Mouse (Mus musculus): ENCODE measurements around the gene Rbm43. TPM values are rescaled to one million over a fixed set of nuclear protein-coding genes. Genes with fewer than 3 reads are reported as not detected.
A peak's percentile ranks its signal among the peaks of the same experiment; 100 is the strongest.

Gene Rbm43
- 7.2 and 8.6 TPM in 2 replicates for polyA plus RNA-seq (2014; fragmentation: Nextera tagmentation; extraction: Ambion mirVana)

- DNase-seq (ENCODE audit: low spot score) (peak; percentile 82), ATAC-seq (replicated peaks; ENCODE audit: low FRiP score) (peak; percentile 84)
- 1% methylated on average over 48 of the region's 48 CpGs for WGBS
- no peaks in the 10 kb centered on the region; the same call in 1 of the 2 replicates for H3K27me3 ChIP-seq (ENCODE audit: control insufficient read depth, insufficient read depth, low read length)
- no peaks in the 10 kb centered on the region for H3K9me3 ChIP-seq (ENCODE audit: control insufficient read depth, low read length)
- H3K4me1 ChIP-seq (replicated peaks; ENCODE audit: control insufficient read depth, insufficient read depth, low read length) = no peaks in the 10 kb centered on the region
- peak within 1 kb of the TSS; percentile 44 for H3K4me3 ChIP-seq (ENCODE audit: low read depth, low read length)
- no peak within 1 kb of the TSS for H3K27ac ChIP-seq (ENCODE audit: low read depth, low read length)
- H3K9ac ChIP-seq (ENCODE audit: low read length) = peak within 1 kb of the TSS; percentile 67
- no peaks in the 10 kb centered on the region for H3K36me3 ChIP-seq (ENCODE audit: control insufficient read depth, insufficient read depth, low read length)
- H3K4me2 ChIP-seq (ENCODE audit: low read depth, low read length, severe bottlenecking) = peak within 1 kb of the TSS; percentile 89
Observed at GRCm38 (mm10) chr2:51934574-51935334, at the start of gene Rbm43. TSS of gene Rbm43 (minus strand) at chr2:51935163.

- H3K9me3 ChIP-seq (ENCODE audit: control insufficient read depth, low read length) = no peaks in the 10 kb centered on the region
- no peaks in the 10 kb centered on the region for H3K27me3 ChIP-seq (ENCODE audit: control insufficient read depth, insufficient read depth, low read length)
- no peak for ATAC-seq (replicated peaks; ENCODE audit: low FRiP score)
- H3K4me2 ChIP-seq (ENCODE audit: low read depth, low read length, severe bottlenecking) = no peak overlapping the region
- H3K9ac ChIP-seq (ENCODE audit: low read length) = no peak overlapping the region
- DNase-seq (ENCODE audit: low spot score) = no peak
- 79% methylated on average over 13 of the region's 13 CpGs for WGBS
- no peaks in the 10 kb centered on the region for H3K36me3 ChIP-seq (ENCODE audit: control insufficient read depth, insufficient read depth, low read length)
- no peaks in the 10 kb centered on the region for H3K4me1 ChIP-seq (replicated peaks; ENCODE audit: control insufficient read depth, insufficient read depth, low read length)
- H3K27ac ChIP-seq (ENCODE audit: low read depth, low read length) = no peak overlapping the region
- H3K4me3 ChIP-seq (ENCODE audit: low read depth, low read length) = no peak overlapping the region
Observed at GRCm38 (mm10) chr2:51982288-51982687, 47.3 kb upstream of the Rbm43 start.

- no peaks in the 10 kb centered on the region for H3K27me3 ChIP-seq (ENCODE audit: control insufficient read depth, insufficient read depth, low read length)
- no peak overlapping the region for H3K4me3 ChIP-seq (ENCODE audit: low read depth, low read length)
- H3K4me2 ChIP-seq (ENCODE audit: low read depth, low read length, severe bottlenecking) = no peak overlapping the region
- ATAC-seq (replicated peaks; ENCODE audit: low FRiP score) (no peak), DNase-seq (ENCODE audit: low spot score) (no peak)
- H3K9me3 ChIP-seq (ENCODE audit: control insufficient read depth, low read length) = no peaks in the 10 kb centered on the region
- no peak overlapping the region for H3K9ac ChIP-seq (ENCODE audit: low read length)
- no peak overlapping the region for H3K27ac ChIP-seq (ENCODE audit: low read depth, low read length)
- H3K36me3 ChIP-seq (ENCODE audit: control insufficient read depth, insufficient read depth, low read length) = no peaks in the 10 kb centered on the region
- 79% methylated on average over 11 of the region's 11 CpGs for WGBS
- no peaks in the 10 kb centered on the region for H3K4me1 ChIP-seq (replicated peaks; ENCODE audit: control insufficient read depth, insufficient read depth, low read length)
Observed at GRCm38 (mm10) chr2:51981630-51982029, 46.7 kb upstream of the Rbm43 start.

GRCm38 (mm10) chr2:51973410-51973968 is 38.5 kb upstream of the Rbm43 start, which contains the start of gene Nmi:
TSS of gene Nmi (minus strand) at chr2:51973494.
- H3K4me1 ChIP-seq (replicated peaks; ENCODE audit: control insufficient read depth, insufficient read depth, low read length) = no peaks in the 10 kb centered on the region
- no peaks in the 10 kb centered on the region for H3K9me3 ChIP-seq (ENCODE audit: control insufficient read depth, low read length)
- ATAC-seq (replicated peaks; ENCODE audit: low FRiP score) (no peak), DNase-seq (ENCODE audit: low spot score) (no peak)
- H3K27me3 ChIP-seq (ENCODE audit: control insufficient read depth, insufficient read depth, low read length) = no peaks in the 10 kb centered on the region
- no peaks in the 10 kb centered on the region for H3K36me3 ChIP-seq (ENCODE audit: control insufficient read depth, insufficient read depth, low read length)
- no peak within 1 kb of the TSS for H3K27ac ChIP-seq (ENCODE audit: low read depth, low read length)
- peak within 1 kb of the TSS; percentile 56 for H3K4me3 ChIP-seq (ENCODE audit: low read depth, low read length)
- H3K4me2 ChIP-seq (ENCODE audit: low read depth, low read length, severe bottlenecking) = peak within 1 kb of the TSS; percentile 71
- 79% methylated on average over 9 of the region's 9 CpGs for WGBS
- H3K9ac ChIP-seq (ENCODE audit: low read length) = peak within 1 kb of the TSS; percentile 75

GRCm38 (mm10) chr2:51972641-51973409 is 37.9 kb upstream of the Rbm43 start:
- Histone ChIP-seq H3K4me2 (ENCODE audit: low read depth, low read length, severe bottlenecking) (peak overlapping the region; percentile 71), H3K27me3 (ENCODE audit: control insufficient read depth, insufficient read depth, low read length) (no peaks in the 10 kb centered on the region), H3K9ac (ENCODE audit: low read length) (peak overlapping the region; percentile 75), H3K9me3 (ENCODE audit: control insufficient read depth, low read length) (no peaks in the 10 kb centered on the region), H3K4me1 (replicated peaks; ENCODE audit: control insufficient read depth, insufficient read depth, low read length) (no peaks in the 10 kb centered on the region), H3K36me3 (ENCODE audit: control insufficient read depth, insufficient read depth, low read length) (no peaks in the 10 kb centered on the region), H3K4me3 (ENCODE audit: low read depth, low read length) (peak overlapping the region; percentile 56), H3K27ac (ENCODE audit: low read depth, low read length) (no peak overlapping the region)
- DNase-seq (ENCODE audit: low spot score) (peak; percentile 74), ATAC-seq (replicated peaks; ENCODE audit: low FRiP score) (peak; percentile 86)
- 4% methylated on average over 40 of the region's 40 CpGs for WGBS

- H3K4me1 ChIP-seq (replicated peaks; ENCODE audit: control insufficient read depth, insufficient read depth, low read length) = no peaks in the 10 kb centered on the region
- WGBS = 67% methylated on average over 5 of the region's 5 CpGs
- no peak overlapping the region for H3K27ac ChIP-seq (ENCODE audit: low read depth, low read length)
- peak overlapping the region; percentile 71; the same call in 1 of the 2 replicates for H3K4me2 ChIP-seq (ENCODE audit: low read depth, low read length, severe bottlenecking)
- no peak overlapping the region; the same call in 1 of the 2 replicates for H3K9ac ChIP-seq (ENCODE audit: low read length)
- H3K27me3 ChIP-seq (ENCODE audit: control insufficient read depth, insufficient read depth, low read length) = no peaks in the 10 kb centered on the region
- H3K36me3 ChIP-seq (ENCODE audit: control insufficient read depth, insufficient read depth, low read length) = no peaks in the 10 kb centered on the region
- H3K4me3 ChIP-seq (ENCODE audit: low read depth, low read length) = peak overlapping the region; percentile 56; the same call in 1 of the 2 replicates
- no peak for DNase-seq (ENCODE audit: low spot score)
- ATAC-seq (replicated peaks; ENCODE audit: low FRiP score) = peak; percentile 59; the same call in 1 of the 2 replicates
- no peaks in the 10 kb centered on the region for H3K9me3 ChIP-seq (ENCODE audit: control insufficient read depth, low read length)
Observed at GRCm38 (mm10) chr2:51972142-51972541, 37.2 kb upstream of the Rbm43 start.

GRCm38 (mm10) chr2:51970897-51971296 is 35.9 kb upstream of the Rbm43 start:
- H3K9me3 ChIP-seq (ENCODE audit: control insufficient read depth, low read length) = no peaks in the 10 kb centered on the region
- H3K9ac ChIP-seq (ENCODE audit: low read length) = no peak overlapping the region
- H3K27ac ChIP-seq (ENCODE audit: low read depth, low read length) = no peak overlapping the region
- no peak overlapping the region for H3K4me2 ChIP-seq (ENCODE audit: low read depth, low read length, severe bottlenecking)
- H3K27me3 ChIP-seq (ENCODE audit: control insufficient read depth, insufficient read depth, low read length) = no peaks in the 10 kb centered on the region
- H3K4me1 ChIP-seq (replicated peaks; ENCODE audit: control insufficient read depth, insufficient read depth, low read length) = no peaks in the 10 kb centered on the region
- DNase-seq (ENCODE audit: low spot score) = no peak
- no peak overlapping the region for H3K4me3 ChIP-seq (ENCODE audit: low read depth, low read length)
- no peak for ATAC-seq (replicated peaks; ENCODE audit: low FRiP score)
- no peaks in the 10 kb centered on the region for H3K36me3 ChIP-seq (ENCODE audit: control insufficient read depth, insufficient read depth, low read length)
- 96% methylated on average over 4 of the region's 4 CpGs for WGBS

- 85% methylated on average over 3 of the region's 3 CpGs for WGBS
- Histone ChIP-seq H3K9ac (ENCODE audit: low read length) (no peak overlapping the region), H3K4me3 (ENCODE audit: low read depth, low read length) (no peak overlapping the region), H3K36me3 (ENCODE audit: control insufficient read depth, insufficient read depth, low read length) (no peaks in the 10 kb centered on the region), H3K4me2 (ENCODE audit: low read depth, low read length, severe bottlenecking) (no peak overlapping the region), H3K9me3 (ENCODE audit: control insufficient read depth, low read length) (no peaks in the 10 kb centered on the region), H3K27ac (ENCODE audit: low read depth, low read length) (no peak overlapping the region), H3K4me1 (replicated peaks; ENCODE audit: control insufficient read depth, insufficient read depth, low read length) (no peaks in the 10 kb centered on the region), H3K27me3 (ENCODE audit: control insufficient read depth, insufficient read depth, low read length) (no peaks in the 10 kb centered on the region)
- DNase-seq (ENCODE audit: low spot score) = no peak
- no peak for ATAC-seq (replicated peaks; ENCODE audit: low FRiP score)
Observed at GRCm38 (mm10) chr2:51967288-51967687, 32.3 kb upstream of the Rbm43 start.
